Mouse (Mus musculus) layer of hippocampus, adult 9-11 months (tissue): Measurements from ENCODE around the gene Ccdc65.
A peak's percentile ranks its signal among the peaks of the same experiment; 100 is the strongest.

Experiments used
- DNase-seq: peaks from one replicate; pipeline ENCODE4 v3.0.0; 2022

Ccdc65 gene

GRCm38 (mm10) chr15:98695726-98696125 is 12.3 kb upstream of the Ccdc65 start:
- DNase-seq: no peak

- no peak for DNase-seq
Observed at GRCm38 (mm10) chr15:98696216-98696615, 11.8 kb upstream of the Ccdc65 start.

GRCm38 (mm10) chr15:98699190-98700105 is 8.6 kb upstream of the Ccdc65 start:
- DNase-seq: peak; percentile 85

- no peak for DNase-seq
Observed at GRCm38 (mm10) chr15:98704312-98704711, 3.7 kb upstream of the Ccdc65 start.

- no peak for DNase-seq
Observed at GRCm38 (mm10) chr15:98710442-98710841, 2.4 kb downstream of the Ccdc65 start.

- DNase-seq: no peak
Observed at GRCm38 (mm10) chr15:98714230-98714652, 6.2 kb downstream of the Ccdc65 start.

- no peak for DNase-seq
Observed at GRCm38 (mm10) chr15:98717301-98717700, 9.3 kb downstream of the Ccdc65 start.

- DNase-seq: no peak
Observed at GRCm38 (mm10) chr15:98722191-98722590, 14.2 kb downstream of the Ccdc65 start.

- no peak for DNase-seq
Observed at GRCm38 (mm10) chr15:98722854-98723253, 14.8 kb downstream of the Ccdc65 start.

- no peak for DNase-seq
Observed at GRCm38 (mm10) chr15:98724441-98724840, 16.4 kb downstream of the Ccdc65 start.

GRCm38 (mm10) chr15:98726079-98726478 is 18.1 kb downstream of the Ccdc65 start:
- no peak for DNase-seq

GRCm38 (mm10) chr15:98726746-98727145 is 18.7 kb downstream of the Ccdc65 start:
- no peak for DNase-seq

- no peak for DNase-seq
Observed at GRCm38 (mm10) chr15:98727443-98728321, 19.7 kb downstream of the Ccdc65 start, which contains the start of gene Fkbp11. Gene Fkbp11 (minus strand): TSS chr15:98728198.

GRCm38 (mm10) chr15:98728366-98728765 is 20.4 kb downstream of the Ccdc65 start:
- DNase-seq: no peak

- no peak for DNase-seq
Observed at GRCm38 (mm10) chr15:98729791-98730545, 22.0 kb downstream of the Ccdc65 start.

- no peak for DNase-seq
Observed at GRCm38 (mm10) chr15:98730790-98731189, 22.8 kb downstream of the Ccdc65 start.

GRCm38 (mm10) chr15:98732006-98732531 is 24.1 kb downstream of the Ccdc65 start:
- no peak for DNase-seq

GRCm38 (mm10) chr15:98733370-98733769 is 25.4 kb downstream of the Ccdc65 start:
- no peak for DNase-seq

- DNase-seq: no peak
Observed at GRCm38 (mm10) chr15:98733976-98734566, 26.1 kb downstream of the Ccdc65 start.

- no peak for DNase-seq
Observed at GRCm38 (mm10) chr15:98736521-98736920, 28.5 kb downstream of the Ccdc65 start.

GRCm38 (mm10) chr15:98737881-98738280 is 29.9 kb downstream of the Ccdc65 start:
- no peak for DNase-seq

- no peak for DNase-seq
Observed at GRCm38 (mm10) chr15:98738796-98739195, 30.8 kb downstream of the Ccdc65 start.
